In genomic region chr1:73912466-73912865, GRCm38 (mm10) we compare ENCODE assay signal across 10 mouse cellular contexts.
DNase-seq lines count a peak whose midpoint lies in the region; ATAC-seq and TF ChIP-seq lines count a peak whose summit lies in the region.
"Had no signal": no experiment of that assay in that cellular context is flagged by ENCODE, and none has a peak within 500 bp of the region (broad histone marks: within the 10 kb centered on the region; RNA-seq: fewer than 3 reads in every experiment).

No protein-coding gene starts in this region.

- no peak overlapping the region for H3K9ac ChIP-seq in heart, adult 2 months (ENCODE audit: low read depth, low read length)
- no peak overlapping the region for H3K9ac ChIP-seq in heart, embryonic 11.5 days (ENCODE audit: low read depth, low read length)
- no peak overlapping the region for H3K9ac ChIP-seq in intestine, postnatal 0 days (ENCODE audit: low read depth, low read length)
- H3K9ac ChIP-seq: hindbrain, embryonic 14.5 days; liver, postnatal 0 days; midbrain, embryonic 13.5 days had no signal

- TF ChIP-seq POLR2A in heart, adult 2 months (IDR thresholded peaks at IDR 0.05; ENCODE audit: insufficient read depth, low read depth, low read length) = no peak
- TF ChIP-seq POLR2A in lung, adult 2 months (IDR thresholded peaks at IDR 0.05; ENCODE audit: borderline replicate concordance, extremely low read depth, low read depth, low read length) = no peak

- intact Hi-C loops in heart, adult 2 months (cut with DNase I) = no loop called here

- H3K27me3 ChIP-seq in heart, adult 2 months (ENCODE audit: control insufficient read depth, insufficient read depth, low read length) = no peaks in the 10 kb centered on the region
- H3K27me3 ChIP-seq in heart, embryonic 11.5 days (ENCODE audit: control insufficient read depth, insufficient read depth, low read length) = no peaks in the 10 kb centered on the region
- no peaks in the 10 kb centered on the region for H3K27me3 ChIP-seq in intestine, postnatal 0 days (replicated peaks; ENCODE audit: control insufficient read depth, insufficient read depth, low read length)
- H3K27me3 ChIP-seq: midbrain, embryonic 13.5 days had no signal

- TF ChIP-seq EP300 in heart, adult 2 months (IDR thresholded peaks at IDR 0.05; ENCODE audit: insufficient read depth, low read depth, low read length) = no peak

- peaks cover 26% of the 10 kb centered on the region for H3K4me1 ChIP-seq in heart, adult 2 months (ENCODE audit: control insufficient read depth, insufficient read depth, low read length)
- H3K4me1 ChIP-seq in heart, embryonic 11.5 days (ENCODE audit: control insufficient read depth, insufficient read depth, low read length) = peaks cover 31% of the 10 kb centered on the region
- H3K4me1 ChIP-seq in lung, adult 2 months (ENCODE audit: control insufficient read depth, insufficient read depth, low read length) = no peaks in the 10 kb centered on the region
- H3K4me1 ChIP-seq in intestine, postnatal 0 days (replicated peaks; ENCODE audit: control insufficient read depth, insufficient read depth, low read length) = no peaks in the 10 kb centered on the region

- peak overlapping the region; percentile 44; the same call in 1 of the 2 replicates for H3K27ac ChIP-seq in heart, adult 2 months
- H3K27ac ChIP-seq in heart, embryonic 11.5 days (ENCODE audit: low read depth, low read length) = no peak overlapping the region
- H3K27ac ChIP-seq in intestine, postnatal 0 days (ENCODE audit: low read depth, low read length) = no peak overlapping the region
- H3K27ac ChIP-seq: hindbrain, embryonic 14.5 days; midbrain, embryonic 13.5 days had no signal

- WGBS in heart, adult 2 months = 48% methylated on average over 10 of the region's 10 CpGs
- 86% methylated on average over 10 of the region's 10 CpGs for WGBS in heart, embryonic 11.5 days (ENCODE audit: insufficient replicate concordance)
- WGBS in lung, adult 2 months = 77% methylated on average over 10 of the region's 10 CpGs
- 82% methylated on average over 10 of the region's 10 CpGs for whole genome bisulfite sequencing in intestine, postnatal 0 days

- ATAC-seq in heart, embryonic 11.5 days (replicated peaks; ENCODE audit: insufficient number of reproducible peaks, low FRiP score, low TSS enrichment) = no peak
- no peak for ATAC-seq in intestine, postnatal 0 days
- ATAC-seq: liver, postnatal 0 days; midbrain, embryonic 13.5 days had no signal

- H3K4me2 ChIP-seq in heart, embryonic 11.5 days = no peak overlapping the region
- no peak overlapping the region for H3K4me2 ChIP-seq in intestine, postnatal 0 days (replicated peaks; ENCODE audit: low read depth)
- H3K4me2 ChIP-seq: hindbrain, embryonic 14.5 days; midbrain, embryonic 13.5 days had no signal

- peaks cover 25% of the 10 kb centered on the region for H3K36me3 ChIP-seq in heart, adult 2 months (ENCODE audit: control insufficient read depth, insufficient read depth, low read length)
- peaks cover 24% of the 10 kb centered on the region for H3K36me3 ChIP-seq in heart, embryonic 11.5 days (ENCODE audit: control insufficient read depth, insufficient read depth, low read length)
- peaks cover 15% of the 10 kb centered on the region for H3K36me3 ChIP-seq in intestine, postnatal 0 days (ENCODE audit: control insufficient read depth, insufficient read depth)
- H3K36me3 ChIP-seq: midbrain, embryonic 13.5 days had no signal

- no peaks in the 10 kb centered on the region for H3K9me3 ChIP-seq in heart, embryonic 11.5 days (replicated peaks; ENCODE audit: control insufficient read depth, low read length)
- H3K9me3 ChIP-seq in intestine, postnatal 0 days (ENCODE audit: control insufficient read depth) = no peaks in the 10 kb centered on the region
- H3K9me3 ChIP-seq: midbrain, embryonic 13.5 days had no signal

- TF ChIP-seq CTCF in heart, adult 2 months (IDR thresholded peaks at IDR 0.05) = no peak
- TF ChIP-seq CTCF in lung, adult 2 months (IDR thresholded peaks at IDR 0.05; ENCODE audit: insufficient read depth, low read length) = no peak
- no peak for TF ChIP-seq CTCF in intestine, postnatal 0 days (IDR thresholded peaks at IDR 0.05; ENCODE audit: low read depth)

- H3K79me2 ChIP-seq in heart, adult 2 months (replicated peaks; ENCODE audit: control insufficient read depth, insufficient read depth, low read length) = no peaks in the 10 kb centered on the region

- H3K4me3 ChIP-seq in heart, adult 2 months = no peak overlapping the region
- H3K4me3 ChIP-seq in heart, embryonic 11.5 days (ENCODE audit: low read depth, low read length) = no peak overlapping the region
- H3K4me3 ChIP-seq in lung, adult 2 months (replicated peaks; ENCODE audit: extremely low read depth, low read depth, low read length) = no peak overlapping the region
- H3K4me3 ChIP-seq in intestine, postnatal 0 days (ENCODE audit: low read depth, low read length) = no peak overlapping the region
- H3K4me3 ChIP-seq: midbrain, embryonic 13.5 days had no signal

- DNase-seq in heart, adult 2 months = peak; percentile 8 to 28
- DNase-seq in lung, adult 2 months = peak; percentile 20
- DNase-seq in lung, postnatal 36 days = no peak
- DNase-seq in urinary bladder, postnatal 14 days (ENCODE audit: low spot score) = peak; percentile 2
- no peak for DNase-seq in urinary bladder, postnatal 25 days (ENCODE audit: low spot score)
- DNase-seq: liver, postnatal 0 days had no signal

Comparison
In these comparisons a context has a peak if more than half of its experiments do, and no peak if none do; other contexts are left out.
1. DNase-seq: peak in heart, adult 2 months (2 of 2), lung, adult 2 months (single experiment) and urinary bladder, postnatal 14 days (single experiment); none in lung, postnatal 36 days (single experiment) and urinary bladder, postnatal 25 days (single experiment).